Mouse (Mus musculus) myocyte (in vitro differentiated cells): ENCODE data around the gene Oat. TPM values are rescaled to one million over a fixed set of nuclear protein-coding genes. Genes with fewer than 3 reads are reported as not detected.

ENCODE experiments used
- H3K27me3 ChIP-seq: one replicate; pipeline ENCODE4 v1.6.1; 2011; ENCODE audit not compliant: control insufficient read depth, insufficient read depth, insufficient read length
- H3K36me3 ChIP-seq: one replicate; pipeline ENCODE4 v1.6.1; 2011; ENCODE audit not compliant: control insufficient read depth, insufficient read depth
- H3K4me2 ChIP-seq: one replicate; pipeline ENCODE4 v1.6.1; 2011; ENCODE audit warnings: low read depth, control low read depth
- H3K4me3 ChIP-seq: one replicate; pipeline ENCODE4 v1.5.1; 2011; ENCODE audit warnings: mild to moderate bottlenecking, control low read depth, moderate library complexity
- H3K79me2 ChIP-seq: one replicate; pipeline ENCODE4 v1.6.1; 2011; ENCODE audit not compliant: control insufficient read depth, insufficient read depth
- H3ac ChIP-seq: one replicate; pipeline ENCODE4 v1.6.1; 2011; ENCODE audit not compliant: control insufficient read depth, insufficient read length
- CEBPB ChIP-seq: IDR thresholded peaks from 2 replicates; pipeline ENCODE4 v1.6.1; 2011; ENCODE audit warnings: mild to moderate bottlenecking, moderate library complexity; ENCODE audit not compliant: poor library complexity, insufficient read depth, severe bottlenecking
- E2F4 ChIP-seq: IDR thresholded peaks from one replicate; pipeline ENCODE4 v1.6.1; 2011; ENCODE audit warnings: mild to moderate bottlenecking, control low read depth, moderate library complexity; ENCODE audit not compliant: insufficient read depth
- MAX ChIP-seq: IDR thresholded peaks from one replicate; pipeline ENCODE4 v1.6.1; 2011; ENCODE audit warnings: low read depth, mild to moderate bottlenecking, control low read depth
- MYOD1 ChIP-seq, 3 experiments: IDR thresholded peaks; one replicate each; pipeline ENCODE4 v1.6.1; 2011; ENCODE audit warnings: control low read depth in 2 of 3, low read depth in 2 of 3, mild to moderate bottlenecking in 2 of 3, moderate library complexity in 1 of 3; ENCODE audit not compliant: insufficient read length in 2 of 3, control insufficient read depth in 1 of 3
- MYOG ChIP-seq, 3 experiments: IDR thresholded peaks; one replicate each; pipeline ENCODE4 v1.6.1; 2011; ENCODE audit warnings: control low read depth in 2 of 3, low read depth in 2 of 3, mild to moderate bottlenecking in 2 of 3; ENCODE audit not compliant: insufficient read length in 2 of 3, control insufficient read depth in 1 of 3, insufficient read depth in 1 of 3
- POLR2A ChIP-seq: IDR thresholded peaks from one replicate; pipeline ENCODE4 v1.6.1; 2011; ENCODE audit warnings: low read depth, mild to moderate bottlenecking, control low read depth, moderate library complexity; ENCODE audit not compliant: insufficient read length
- POLR2AphosphoS2 ChIP-seq: IDR thresholded peaks from one replicate; pipeline ENCODE4 v1.6.1; 2011; ENCODE audit warnings: low read depth, control low read depth; ENCODE audit not compliant: insufficient read length
- REST ChIP-seq: IDR thresholded peaks from one replicate; pipeline ENCODE4 v1.6.1; 2011; ENCODE audit warnings: mild to moderate bottlenecking, control low read depth, moderate library complexity; ENCODE audit not compliant: insufficient read depth, insufficient read length
- SRF ChIP-seq: IDR thresholded peaks from one replicate; pipeline ENCODE4 v1.6.1; 2011; ENCODE audit warnings: low read depth; ENCODE audit not compliant: control insufficient read depth, insufficient read length
- TCF12 ChIP-seq: IDR thresholded peaks from one replicate; pipeline ENCODE4 v1.6.1; 2011; ENCODE audit warnings: mild to moderate bottlenecking, control low read depth; ENCODE audit not compliant: poor library complexity, insufficient read depth, severe bottlenecking
- TCF3 ChIP-seq: IDR thresholded peaks from one replicate; pipeline ENCODE4 v1.6.1; 2011; ENCODE audit warnings: low read depth, control low read depth; ENCODE audit not compliant: insufficient read length
- USF1 ChIP-seq: IDR thresholded peaks from one replicate; pipeline ENCODE4 v1.6.1; 2011; ENCODE audit warnings: low read depth, mild to moderate bottlenecking, control low read depth, moderate library complexity
- polyA plus RNA-seq: library from polyadenylated mRNA; unstranded; fragments of >200 nt; fragmentation: generic; extraction: Trizol; gene quantifications from one replicate; pipeline ENCODE4 v1.2.1, GENCODE M21; 2012; ENCODE audit warnings: missing spikeins

Gene Oat
- polyA plus RNA-seq, 1 experiment, result 49.5 TPM

- H3K36me3 ChIP-seq, result peaks cover 18% of the 10 kb centered on the region
These were observed 4.7 kb downstream of the Oat start for GRCm38 (mm10) chr7:132571481-132571880.

GRCm38 (mm10) chr7:132570071-132570470 lies 6.1 kb downstream of the Oat start:
- Histone ChIP-seq H3K4me2 (no peak overlapping the region), H3K27me3 (no peaks in the 10 kb centered on the region), H3K4me3 (no peak overlapping the region), H3K79me2 (peaks cover 52% of the 10 kb centered on the region), H3ac (no peak overlapping the region), H3K36me3 (peaks cover 26% of the 10 kb centered on the region)
- TF ChIP-seq POLR2AphosphoS2, result no peak
- no peak for TF ChIP-seq SRF
- no peak for TF ChIP-seq MYOD1 (IDR thresholded peaks at IDR 0.05; ENCODE audit: control insufficient read depth in 1 of 3, insufficient read length in 2 of 3, low read depth in 2 of 3)
- TF ChIP-seq MYOG (IDR thresholded peaks at IDR 0.05; ENCODE audit: control insufficient read depth in 1 of 3, insufficient read depth in 1 of 3, insufficient read length in 2 of 3, low read depth in 2 of 3), result no peak
- no peak for TF ChIP-seq CEBPB
- TF ChIP-seq E2F4, result no peak
- no peak for TF ChIP-seq USF1

More at GRCm38 (mm10) chr7:132571481-132571880, 4.7 kb downstream of the Oat start:
- Histone ChIP-seq H3K4me2 (no peak overlapping the region), H3K27me3 (no peaks in the 10 kb centered on the region), H3K79me2 (peaks cover 55% of the 10 kb centered on the region), H3K4me3 (no peak overlapping the region), H3ac (no peak overlapping the region)
- TF ChIP-seq USF1 (no peak), REST (no peak), POLR2AphosphoS2 (no peak), MYOG (IDR thresholded peaks at IDR 0.05; ENCODE audit: control insufficient read depth in 1 of 3, insufficient read depth in 1 of 3, insufficient read length in 2 of 3, low read depth in 2 of 3) (no peak), CEBPB (no peak), MAX (no peak), TCF3 (no peak), SRF (no peak), TCF12 (no peak)

GRCm38 (mm10) chr7:132568817-132569216 lies 7.4 kb downstream of the Oat start:
- H3K4me2 ChIP-seq, result no peak overlapping the region
- TF ChIP-seq SRF (no peak), REST (no peak), POLR2AphosphoS2 (no peak), MAX (no peak), TCF3 (no peak), MYOD1 (IDR thresholded peaks at IDR 0.05; ENCODE audit: control insufficient read depth in 1 of 3, insufficient read length in 2 of 3, low read depth in 2 of 3) (no peak), TCF12 (no peak), E2F4 (no peak), MYOG (IDR thresholded peaks at IDR 0.05; ENCODE audit: control insufficient read depth in 1 of 3, insufficient read depth in 1 of 3, insufficient read length in 2 of 3, low read depth in 2 of 3) (no peak), USF1 (no peak), CEBPB (no peak), POLR2A (no peak)
- peaks cover 32% of the 10 kb centered on the region for H3K36me3 ChIP-seq
- no peak overlapping the region for H3ac ChIP-seq
- H3K79me2 ChIP-seq, result peaks cover 39% of the 10 kb centered on the region
- H3K4me3 ChIP-seq, result no peak overlapping the region
- no peaks in the 10 kb centered on the region for H3K27me3 ChIP-seq

- Histone ChIP-seq H3K79me2 (peaks cover 9% of the 10 kb centered on the region), H3K27me3 (no peaks in the 10 kb centered on the region), H3K4me2 (no peak overlapping the region), H3ac (no peak overlapping the region), H3K36me3 (peaks cover 59% of the 10 kb centered on the region), H3K4me3 (no peak overlapping the region)
- TF ChIP-seq POLR2A (no peak), MYOG (IDR thresholded peaks at IDR 0.05; ENCODE audit: control insufficient read depth in 1 of 3, insufficient read depth in 1 of 3, insufficient read length in 2 of 3, low read depth in 2 of 3) (no peak), MAX (no peak), TCF3 (no peak), POLR2AphosphoS2 (no peak)
These were observed 10.4 kb downstream of the Oat start for GRCm38 (mm10) chr7:132565831-132566230.

- no peak overlapping the region for H3K4me2 ChIP-seq
- H3K4me3 ChIP-seq, result no peak overlapping the region
- H3K27me3 ChIP-seq, result no peaks in the 10 kb centered on the region
- no peak overlapping the region for H3ac ChIP-seq
- H3K36me3 ChIP-seq, result peaks cover 48% of the 10 kb centered on the region
- TF ChIP-seq POLR2AphosphoS2, result no peak
- TF ChIP-seq CEBPB, result no peak
- TF ChIP-seq MYOD1 (IDR thresholded peaks at IDR 0.05; ENCODE audit: control insufficient read depth in 1 of 3, insufficient read length in 2 of 3, low read depth in 2 of 3), result no peak
- TF ChIP-seq POLR2A, result no peak
- TF ChIP-seq MAX, result no peak
- no peak for TF ChIP-seq USF1
- TF ChIP-seq TCF3, result no peak
- no peak for TF ChIP-seq REST
- TF ChIP-seq TCF12, result no peak
- no peak for TF ChIP-seq MYOG (IDR thresholded peaks at IDR 0.05; ENCODE audit: control insufficient read depth in 1 of 3, insufficient read depth in 1 of 3, insufficient read length in 2 of 3, low read depth in 2 of 3)
- no peak for TF ChIP-seq E2F4
- TF ChIP-seq SRF, result no peak
- H3K79me2 ChIP-seq, result no peaks in the 10 kb centered on the region
These were observed 16.9 kb downstream of the Oat start for GRCm38 (mm10) chr7:132559138-132559766.
